Mouse (Mus musculus) hindbrain, embryonic 14.5 days (tissue): Measurements from ENCODE around the gene Rps25. TPM values are rescaled to one million over a fixed set of nuclear protein-coding genes. Genes with fewer than 3 reads are reported as not detected.
A peak's percentile ranks its signal among the peaks of the same experiment; 100 is the strongest.
"Not testable (repeated sequence)": the region's sequence is repeated elsewhere in the genome, so short reads cannot be mapped to it uniquely, and the experiment has no call there.

ENCODE experiments used
- ATAC-seq: fragments of 200-750 bp; cut with Nextera tagmentation; 2 replicates; pipeline ENCODE4 v1.8.0; 2017; ENCODE audit warnings: moderate number of reproducible peaks, mild to moderate bottlenecking, moderate TSS enrichment, moderate library complexity; ENCODE audit not compliant: low FRiP score
- DNase-seq: peaks from one replicate; pipeline ENCODE4 v3.0.0-alpha.2; 2015; ENCODE audit warnings: low spot score
- H3K27ac ChIP-seq: fragments of 300-500 bp; sonication (generic); 2 replicates; pipeline ENCODE4 v1.5.1; 2014; ENCODE audit warnings: mild to moderate bottlenecking, moderate library complexity
- H3K27me3 ChIP-seq: fragments of 300-500 bp; sonication (generic); 2 replicates; pipeline ENCODE4 v1.6.1; 2014; ENCODE audit warnings: mild to moderate bottlenecking, low read length, mixed read lengths; ENCODE audit not compliant: control insufficient read depth, insufficient read depth
- H3K36me3 ChIP-seq: fragments of 300-500 bp; sonication (generic); replicated peaks from 2 replicates; pipeline ENCODE4 v1.6.1; 2014; ENCODE audit not compliant: control insufficient read depth, insufficient read depth
- H3K4me1 ChIP-seq: fragments of 300-500 bp; sonication (generic); replicated peaks from 2 replicates; pipeline ENCODE4 v1.6.1; 2014; ENCODE audit warnings: antibody characterized with exemption, low read length, mixed read lengths; ENCODE audit not compliant: control insufficient read depth, insufficient read depth
- H3K4me2 ChIP-seq: fragments of 300-500 bp; sonication (generic); replicated peaks from 2 replicates; pipeline ENCODE4 v1.6.1; 2014; ENCODE audit warnings: mild to moderate bottlenecking, moderate library complexity
- H3K4me3 ChIP-seq: fragments of 300-500 bp; sonication (generic); replicated peaks from 2 replicates; pipeline ENCODE4 v1.5.1; 2014; ENCODE audit warnings: mild to moderate bottlenecking, low read length
- H3K9ac ChIP-seq: fragments of 300-500 bp; sonication (generic); 2 replicates; pipeline ENCODE4 v1.6.1; 2014
- H3K9me3 ChIP-seq: fragments of 300-500 bp; sonication (generic); 2 replicates; pipeline ENCODE4 v1.6.1; 2016; ENCODE audit warnings: low read length; ENCODE audit not compliant: control insufficient read depth
- WGBS: fragments of 180-500 bp; shearing (Covaris S2); extraction: QIAGEN DNeasy Blood & Tissue Kit; methylation state at CpG from one replicate; pipeline ENCODE4 v1.1.7; 2014; 5-methylcytosine and 5-hydroxymethylcytosine counted together
- polyA plus RNA-seq: library from polyadenylated mRNA; unstranded; fragments of >200 nt; fragmentation: Nextera tagmentation; extraction: Ambion mirVana; gene quantifications from 2 replicates; pipeline ENCODE4 v1.2.1, GENCODE M21; 2014

The Rps25 gene
- polyA plus RNA-seq, 1 experiment from 2014 or later: 1,438 TPM

DNA sequence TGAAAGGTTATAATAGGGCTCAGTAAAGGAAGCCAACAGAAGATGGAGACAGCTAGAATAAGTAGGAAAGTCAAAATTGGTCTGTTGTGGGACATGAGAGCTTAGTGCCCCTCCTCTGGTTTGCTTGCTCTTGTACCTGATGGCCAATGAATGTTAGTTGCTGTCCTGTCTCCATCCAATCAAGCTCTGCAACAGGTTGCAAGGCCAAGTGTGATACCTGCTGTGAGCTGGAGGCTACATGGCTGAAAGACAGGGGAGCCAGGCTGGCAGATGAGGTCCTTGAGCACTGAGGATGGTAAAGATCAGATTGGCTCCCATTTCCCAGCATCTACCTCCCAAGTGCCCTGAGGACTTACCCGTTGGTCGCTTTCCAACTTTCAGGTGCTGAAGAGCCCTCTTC is 5.8 kb downstream of the Rps25 start:
- H3K9ac ChIP-seq: no peak overlapping the region
- no peak overlapping the region for H3K27ac ChIP-seq
- H3K4me2 ChIP-seq: no peak overlapping the region
- no peak for ATAC-seq
- H3K9me3 ChIP-seq: no peaks in the 10 kb centered on the region
- H3K27me3 ChIP-seq: no peaks in the 10 kb centered on the region
- WGBS: 90% methylated on average over 2 of the region's 2 CpGs
- peaks cover 15% of the 10 kb centered on the region for H3K4me1 ChIP-seq
- no peak for DNase-seq
- H3K36me3 ChIP-seq: peaks cover 67% of the 10 kb centered on the region
- no peak overlapping the region for H3K4me3 ChIP-seq

DNA sequence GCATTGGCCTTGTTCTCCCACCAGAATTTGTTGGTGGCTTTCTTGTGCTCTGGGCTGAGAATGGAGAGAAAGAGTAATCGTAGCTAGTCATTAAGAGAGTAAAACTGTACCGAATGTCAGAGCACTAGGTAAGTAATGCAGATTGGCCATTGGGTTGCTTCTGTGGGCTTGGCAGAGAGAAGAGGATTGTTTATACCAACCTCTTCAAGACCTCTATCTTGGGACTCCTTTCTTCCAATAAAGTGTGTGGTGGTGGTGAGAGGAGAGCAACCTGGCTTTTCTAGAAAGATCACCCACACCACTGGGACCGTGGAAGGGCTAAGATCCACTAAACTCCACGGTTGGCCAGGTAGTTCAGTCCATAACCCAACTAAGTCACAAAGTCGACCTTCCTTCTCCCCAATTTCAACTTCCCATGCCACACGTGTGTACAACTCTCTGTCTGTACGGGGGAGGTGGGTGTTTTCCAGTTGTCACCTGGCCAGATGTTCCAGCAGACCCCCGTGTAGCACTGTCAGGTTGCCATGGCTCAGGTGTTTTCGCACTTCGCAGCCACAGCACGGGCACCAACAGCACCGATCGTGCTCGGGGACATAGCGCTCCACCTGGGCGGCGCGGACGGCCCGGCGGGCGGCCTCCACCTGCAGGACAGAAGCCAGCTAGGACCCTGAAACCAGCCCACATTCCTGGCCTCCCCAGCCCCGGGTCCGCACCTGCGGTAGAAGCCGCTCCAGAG is 10.4 kb downstream of the Rps25 start:
- DNase-seq: no peak
- 9% methylated on average over 26 of the region's 26 CpGs for WGBS
- Histone ChIP-seq H3K4me1 (peaks cover 7% of the 10 kb centered on the region), H3K4me2 (peak overlapping the region; percentile 94), H3K9ac (peak overlapping the region; percentile 95), H3K36me3 (peaks cover 30% of the 10 kb centered on the region), H3K4me3 (peak overlapping the region; percentile 86), H3K9me3 (no peaks in the 10 kb centered on the region), H3K27ac (peak overlapping the region; percentile 90), H3K27me3 (no peaks in the 10 kb centered on the region)
- ATAC-seq: peak; percentile 73

DNA sequence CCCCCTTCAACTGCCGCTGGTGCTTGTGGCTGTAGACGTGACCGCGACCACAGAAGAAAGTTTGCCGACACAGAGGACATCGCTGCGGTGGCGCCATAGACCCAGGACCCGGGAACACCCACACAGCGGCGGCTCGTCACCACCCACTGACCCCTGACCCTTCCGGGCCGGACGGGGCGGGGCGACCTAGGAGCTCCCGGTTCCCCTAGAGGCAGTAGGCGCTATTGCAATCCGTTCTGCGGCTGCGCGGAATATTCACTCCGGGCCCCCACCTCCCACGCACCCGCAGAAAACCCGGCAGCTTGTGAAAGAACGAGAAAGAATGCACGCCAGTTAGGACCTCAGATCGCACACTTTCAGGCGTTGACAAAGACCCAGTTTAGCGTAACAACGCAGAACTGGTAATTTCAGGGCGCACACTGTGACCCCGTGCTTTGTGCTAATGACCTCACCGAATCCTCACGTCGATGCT is 11.0 kb downstream of the Rps25 start:
- peak overlapping the region; percentile 95 for H3K9ac ChIP-seq
- WGBS: under 1% methylated on average over 38 of the region's 38 CpGs

DNA sequence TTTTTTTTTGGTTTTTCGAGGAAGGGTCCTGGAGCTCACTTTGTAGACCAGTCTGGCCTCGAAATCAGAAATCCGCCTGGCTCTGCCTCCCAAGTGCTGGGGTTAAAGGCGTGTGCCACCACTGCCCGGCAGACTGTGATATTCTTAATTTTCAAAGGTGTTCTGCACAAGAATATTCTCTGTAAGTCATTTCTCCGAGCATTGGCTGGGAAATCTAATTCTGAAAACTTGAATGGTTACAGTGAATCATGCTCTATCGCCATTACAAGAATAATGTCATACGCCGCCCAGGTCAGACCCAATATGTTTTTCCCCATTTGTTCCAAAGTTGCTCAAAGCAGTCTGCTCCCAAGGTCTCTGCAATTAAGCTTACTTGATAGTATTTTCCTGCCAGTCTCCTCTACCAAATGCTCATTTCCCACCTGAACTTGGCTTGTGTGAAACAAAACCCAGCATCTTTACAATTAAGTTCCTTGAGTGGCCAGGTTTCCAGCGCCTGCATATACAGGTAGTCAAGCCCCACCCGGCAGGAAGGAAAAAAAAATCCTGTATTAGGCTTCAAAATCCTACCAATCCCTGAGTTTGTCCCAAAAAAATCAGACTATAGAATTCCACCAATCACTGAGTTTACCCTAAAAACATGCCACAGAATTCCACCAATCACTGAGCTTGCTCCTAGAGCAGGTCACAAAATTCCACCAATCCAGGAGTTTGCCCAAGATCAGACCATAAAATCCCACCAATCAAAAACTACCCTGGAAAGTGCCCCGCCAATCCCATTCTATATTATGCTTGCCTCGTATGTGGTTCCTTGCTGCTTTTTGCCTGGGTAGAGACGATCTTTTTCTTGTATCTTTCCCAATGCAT is 11.8 kb downstream of the Rps25 start, which contains the start of gene Ccdc84:
Gene Ccdc84, minus strand, starts transcription at position 51 of the 867 bp plus-strand sequence.
- no peaks in the 10 kb centered on the region for H3K27me3 ChIP-seq
- H3K9me3 ChIP-seq: no peaks in the 10 kb centered on the region
- H3K4me2 ChIP-seq: peak within 1 kb of the TSS; percentile 94
- H3K4me3 ChIP-seq: peak within 1 kb of the TSS; percentile 86
- H3K9ac ChIP-seq: peak within 1 kb of the TSS; percentile 95
- 80% methylated on average over 14 of the region's 14 CpGs for WGBS
- H3K4me1 ChIP-seq: peaks cover 7% of the 10 kb centered on the region
- peaks cover 16% of the 10 kb centered on the region for H3K36me3 ChIP-seq
- ATAC-seq (no peak), DNase-seq (no peak)
- H3K27ac ChIP-seq: peak within 1 kb of the TSS; percentile 90

More for the DNA sequence above, 11.0 kb downstream of the Rps25 start:
- H3K4me3 ChIP-seq: peak overlapping the region; percentile 86
- peaks cover 24% of the 10 kb centered on the region for H3K36me3 ChIP-seq
- peak overlapping the region; percentile 90 for H3K27ac ChIP-seq
- no peaks in the 10 kb centered on the region for H3K9me3 ChIP-seq
- peaks cover 7% of the 10 kb centered on the region for H3K4me1 ChIP-seq
- ATAC-seq (peak; percentile 92), DNase-seq (peak; percentile 96)
- peak overlapping the region; percentile 94 for H3K4me2 ChIP-seq
- no peaks in the 10 kb centered on the region for H3K27me3 ChIP-seq

DNA sequence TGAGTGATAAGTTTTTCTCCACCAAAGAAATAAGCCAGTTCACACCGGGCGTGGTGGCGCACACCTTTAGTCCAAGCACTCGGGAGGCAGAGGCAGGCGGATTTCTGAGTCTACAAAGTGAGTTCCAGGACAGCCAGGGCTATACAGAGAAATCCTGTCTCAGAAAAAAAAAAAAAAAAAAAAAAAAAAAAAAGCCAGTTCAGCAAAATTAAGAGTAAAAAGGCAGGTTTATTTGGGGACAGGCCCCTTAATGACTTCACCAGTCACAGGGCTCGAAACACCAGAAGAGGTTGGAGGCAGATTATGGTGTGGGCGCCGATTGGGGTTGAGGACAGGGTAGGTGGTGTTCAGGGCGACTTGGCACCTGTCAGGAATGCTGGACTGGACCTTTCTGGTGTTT is 12.8 kb downstream of the Rps25 start:
- not testable (repeated sequence) for H3K9me3 ChIP-seq, DNase-seq, ATAC-seq, H3K36me3 ChIP-seq, H3K4me2 ChIP-seq, H3K4me1 ChIP-seq, H3K9ac ChIP-seq, H3K27ac ChIP-seq, H3K27me3 ChIP-seq, H3K4me3 ChIP-seq
- 94% methylated on average over 9 of the region's 9 CpGs for WGBS

DNA sequence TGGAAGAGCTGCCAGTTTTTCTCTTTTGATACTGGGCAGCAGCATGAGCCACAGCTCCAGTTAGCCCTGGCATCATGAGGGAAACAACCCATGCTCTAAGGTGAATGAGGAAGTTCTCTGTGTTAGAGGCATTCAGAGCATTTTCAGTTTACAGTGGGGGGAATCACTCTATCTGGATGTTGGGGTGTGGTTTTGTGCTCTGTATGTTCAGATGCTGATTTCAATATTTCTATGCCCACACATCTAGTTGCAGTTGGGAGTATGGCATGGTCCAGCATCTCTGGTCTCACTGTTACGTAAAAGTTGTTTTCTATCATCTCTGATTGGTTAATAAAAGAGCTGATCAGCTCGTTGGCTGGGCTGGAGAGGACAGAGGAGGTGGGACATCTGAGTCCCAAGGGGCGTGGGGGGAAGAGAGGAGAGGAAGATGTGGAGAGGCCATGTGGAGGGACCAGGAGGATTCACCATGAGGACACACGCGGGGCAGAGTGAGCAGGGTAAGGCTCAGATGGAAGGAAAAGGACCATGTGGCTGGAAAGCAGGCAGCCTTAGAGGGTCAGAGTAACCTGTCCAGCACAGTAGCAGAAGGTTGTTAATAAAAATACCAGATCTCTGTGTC is 13.4 kb downstream of the Rps25 start:
- Histone ChIP-seq H3K27ac (no peak overlapping the region), H3K4me2 (no peak overlapping the region), H3K4me3 (no peak overlapping the region), H3K9ac (no peak overlapping the region), H3K4me1 (peaks cover 7% of the 10 kb centered on the region), H3K9me3 (no peaks in the 10 kb centered on the region), H3K36me3 (peaks cover 7% of the 10 kb centered on the region), H3K27me3 (no peaks in the 10 kb centered on the region)
- 77% methylated on average over 5 of the region's 5 CpGs for WGBS
- DNase-seq: no peak
- no peak for ATAC-seq

DNA sequence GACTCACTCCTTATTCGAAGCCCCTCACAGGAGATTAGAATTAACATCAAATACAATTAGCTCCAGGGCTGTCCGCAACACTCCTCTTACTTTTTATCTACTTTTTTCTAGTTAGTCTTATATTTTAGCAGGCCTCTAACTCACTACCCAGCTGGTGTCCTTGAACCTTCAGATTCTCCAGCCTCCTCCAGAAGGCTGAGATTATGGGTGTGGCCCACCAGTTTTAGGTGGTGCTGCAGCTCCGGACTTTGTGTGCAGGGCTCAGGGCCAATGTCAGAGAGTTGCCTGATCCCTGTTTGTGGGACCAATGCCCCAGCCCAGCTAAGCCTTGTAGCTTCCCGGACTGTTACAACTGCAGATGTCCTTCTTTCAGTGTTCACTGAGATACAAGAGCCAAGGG is 16.6 kb downstream of the Rps25 start:
- WGBS: 87% methylated on average over 4 of the region's 4 CpGs
- Histone ChIP-seq H3K9ac (no peak overlapping the region), H3K4me3 (no peak overlapping the region), H3K36me3 (no peaks in the 10 kb centered on the region), H3K4me1 (no peaks in the 10 kb centered on the region), H3K4me2 (no peak overlapping the region), H3K27ac (no peak overlapping the region), H3K9me3 (no peaks in the 10 kb centered on the region), H3K27me3 (no peaks in the 10 kb centered on the region)
- no peak for ATAC-seq
- no peak for DNase-seq

DNA sequence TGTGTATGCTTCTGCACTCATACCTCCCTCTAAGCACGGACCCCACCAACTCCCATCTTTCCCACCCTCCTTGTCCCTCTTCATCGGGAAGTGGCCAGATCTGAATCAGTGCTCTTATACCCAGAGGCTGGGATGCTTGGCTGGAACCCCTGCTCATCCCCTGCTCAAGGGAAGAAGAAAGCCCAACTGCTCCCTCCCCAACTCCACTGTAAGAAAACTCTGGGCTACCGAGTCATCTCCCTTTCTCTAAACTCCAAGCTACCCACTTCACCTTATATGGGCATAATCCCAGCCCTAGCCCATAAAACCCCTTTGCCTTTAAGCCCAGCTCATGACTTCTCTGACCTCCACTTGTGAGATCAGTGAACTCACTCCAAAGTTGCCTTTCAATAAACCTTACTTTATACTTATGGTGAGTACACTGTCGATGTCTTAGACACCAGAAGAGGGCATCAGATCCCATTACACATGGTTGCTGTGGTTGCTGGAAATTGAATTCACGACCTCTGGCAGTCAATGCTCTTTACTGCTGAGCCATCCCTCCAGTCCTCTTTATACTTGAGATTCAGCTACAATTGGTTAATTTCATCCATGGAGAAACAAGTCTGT is 25.7 kb downstream of the Rps25 start:
- no peak for DNase-seq
- H3K4me1 ChIP-seq: no peaks in the 10 kb centered on the region
- no peak for ATAC-seq
- no peak overlapping the region for H3K4me3 ChIP-seq
- H3K9me3 ChIP-seq: no peaks in the 10 kb centered on the region
- no peaks in the 10 kb centered on the region for H3K27me3 ChIP-seq
- no peaks in the 10 kb centered on the region for H3K36me3 ChIP-seq
- WGBS: 59% methylated on average over 5 of the region's 5 CpGs
- H3K9ac ChIP-seq: no peak overlapping the region
- H3K27ac ChIP-seq: no peak overlapping the region
- H3K4me2 ChIP-seq: no peak overlapping the region

DNA sequence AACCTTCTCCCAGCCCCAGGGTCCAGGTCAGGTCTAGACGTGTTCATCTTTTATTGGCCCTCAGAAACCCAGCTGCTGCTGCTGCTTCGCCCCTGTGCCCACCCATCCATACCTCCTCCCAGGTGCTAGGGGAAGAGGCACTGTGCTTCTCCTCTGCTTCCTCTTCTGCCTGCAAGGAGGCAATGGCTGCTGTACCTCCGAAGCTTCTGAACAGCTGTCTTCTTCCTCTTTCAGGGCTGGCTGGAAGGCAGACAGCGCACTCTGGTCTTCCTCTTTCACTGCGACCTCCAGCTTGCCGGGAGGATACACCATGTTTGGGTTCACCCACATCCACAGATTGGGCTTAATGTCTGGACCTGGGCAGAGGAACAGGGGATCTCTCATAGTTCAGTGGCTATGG is 28.8 kb downstream of the Rps25 start:
- no peak for DNase-seq
- Histone ChIP-seq H3K4me3 (no peak overlapping the region), H3K36me3 (no peaks in the 10 kb centered on the region), H3K9me3 (no peaks in the 10 kb centered on the region), H3K27me3 (no peaks in the 10 kb centered on the region), H3K27ac (no peak overlapping the region), H3K4me2 (no peak overlapping the region), H3K4me1 (no peaks in the 10 kb centered on the region), H3K9ac (no peak overlapping the region)
- WGBS: 79% methylated on average over 6 of the region's 6 CpGs
- ATAC-seq: no peak
